Mouse (Mus musculus) layer of hippocampus, adult 8-10 months (tissue): ENCODE measurements at regions not wholly inside any gene's neighbourhood (a gene's known extent, or its start where the extent isn't known, plus 50 kb on each side); places are given as distances from the start of the nearest gene placed in this dataset.

Experiments
- DNase-seq, 2 experiments: peaks; one replicate each; pipeline ENCODE4 v3.0.0; 2022; ENCODE audit warnings: low spot score in 2 of 2

GRCm38 (mm10) chr1:193951936-193952335 lies 581.8 kb upstream of the Camk1g start:
- no peak for DNase-seq

GRCm38 (mm10) chr1:193949817-193950216 lies 579.7 kb upstream of the Camk1g start:
- no peak for DNase-seq

GRCm38 (mm10) chr1:193946953-193947586 lies 577.0 kb upstream of the Camk1g start:
- DNase-seq = no peak

GRCm38 (mm10) chr1:193935969-193936368 lies 565.9 kb upstream of the Camk1g start:
- DNase-seq = no peak

- DNase-seq = no peak
Measured at GRCm38 (mm10) chr1:193934308-193934707, 564.2 kb upstream of the Camk1g start.

- no peak for DNase-seq
Measured at GRCm38 (mm10) chr1:193931131-193931729, 561.1 kb upstream of the Camk1g start.

GRCm38 (mm10) chr1:193928607-193929006 lies 558.5 kb upstream of the Camk1g start:
- no peak for DNase-seq

GRCm38 (mm10) chr1:193922756-193923155 lies 552.7 kb upstream of the Camk1g start:
- no peak for DNase-seq

- DNase-seq = no peak
Measured at GRCm38 (mm10) chr1:193919243-193919642, 549.1 kb upstream of the Camk1g start.

GRCm38 (mm10) chr1:193905711-193906110 lies 535.6 kb upstream of the Camk1g start:
- no peak for DNase-seq

GRCm38 (mm10) chr1:193894072-193894471 lies 524.0 kb upstream of the Camk1g start:
- no peak for DNase-seq

- no peak for DNase-seq
Measured at GRCm38 (mm10) chr1:193876540-193876939, 506.4 kb upstream of the Camk1g start.

GRCm38 (mm10) chr1:193876121-193876520 lies 506.0 kb upstream of the Camk1g start:
- no peak for DNase-seq

- no peak for DNase-seq
Measured at GRCm38 (mm10) chr1:193875287-193875686, 505.2 kb upstream of the Camk1g start.

- DNase-seq = no peak
Measured at GRCm38 (mm10) chr1:193870731-193871130, 500.6 kb upstream of the Camk1g start.

- DNase-seq = no peak
Measured at GRCm38 (mm10) chr1:193868639-193869320, 498.7 kb upstream of the Camk1g start.

- DNase-seq = no peak
Measured at GRCm38 (mm10) chr1:193860767-193861299, 490.7 kb upstream of the Camk1g start.

GRCm38 (mm10) chr1:193860354-193860753 lies 490.3 kb upstream of the Camk1g start:
- no peak for DNase-seq

GRCm38 (mm10) chr1:193859257-193860125 lies 489.4 kb upstream of the Camk1g start:
- no peak for DNase-seq

GRCm38 (mm10) chr1:193847922-193848321 lies 477.8 kb upstream of the Camk1g start:
- peak; percentile 8 to 19 for DNase-seq

- DNase-seq = no peak
Measured at GRCm38 (mm10) chr1:193844868-193845267, 474.8 kb upstream of the Camk1g start.

- DNase-seq = no peak
Measured at GRCm38 (mm10) chr1:193844461-193844860, 474.4 kb upstream of the Camk1g start.
